ENCODE assay signal across 2 mouse cellular contexts in the genomic region with DNA sequence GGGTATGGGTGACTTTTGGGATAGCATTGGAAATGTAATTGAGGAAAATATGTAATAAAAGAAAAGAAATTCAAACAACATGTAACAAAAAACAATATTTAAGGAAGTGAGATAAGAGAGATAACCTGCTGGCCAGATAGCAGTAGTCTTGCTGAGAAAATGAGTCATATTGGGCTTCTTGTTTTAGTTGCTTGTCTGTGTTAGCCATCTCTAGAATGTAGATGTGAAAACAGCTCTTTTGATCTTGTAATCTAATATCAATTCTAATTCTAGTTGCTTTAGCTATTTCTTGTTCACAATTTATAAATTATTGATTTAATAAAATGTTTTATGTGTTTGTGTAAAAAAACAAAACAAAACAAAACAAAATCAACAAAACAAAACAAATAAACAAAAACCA. TPM values are rescaled to one million over a fixed set of nuclear protein-coding genes. Genes with fewer than 3 reads are reported as not detected.
"Had no signal": no experiment of that assay in that cellular context is flagged by ENCODE, and none has a peak within 500 bp of the region (broad histone marks: within the 10 kb centered on the region; RNA-seq: fewer than 3 reads in every experiment).

No protein-coding gene starts in this region.

RNA-seq across cellular contexts. Expression of a gene that starts 29.9 kb away (rescaled TPM):
- total RNA-seq: megakaryocyte, adult 5-6 weeks; megakaryocyte-erythroid progenitor cell, adult 5-6 weeks had no signal
